Mouse (Mus musculus): Measurements from ENCODE around the gene Srek1ip1.

GRCm38 (mm10) chr13:104825470-104825869 is 33.2 kb downstream of the Srek1ip1 start:
- TF ChIP-seq POLR2A (IDR thresholded peaks at IDR 0.05; ENCODE audit: insufficient read depth, low read length) (no peak), CTCF (IDR thresholded peaks at IDR 0.05; ENCODE audit: low read depth, low read length) (no peak), EP300 (IDR thresholded peaks at IDR 0.05; ENCODE audit: insufficient read depth, low read depth, low read length) (no peak)

Data from ES-Bruce4 (cell line).